Mouse (Mus musculus): ENCODE results near the gene Fbxo2.
"Not testable (repeated sequence)": the region's sequence is repeated elsewhere in the genome, so short reads cannot be mapped to it uniquely, and the experiment has no call there.

Gene Fbxo2

DNA sequence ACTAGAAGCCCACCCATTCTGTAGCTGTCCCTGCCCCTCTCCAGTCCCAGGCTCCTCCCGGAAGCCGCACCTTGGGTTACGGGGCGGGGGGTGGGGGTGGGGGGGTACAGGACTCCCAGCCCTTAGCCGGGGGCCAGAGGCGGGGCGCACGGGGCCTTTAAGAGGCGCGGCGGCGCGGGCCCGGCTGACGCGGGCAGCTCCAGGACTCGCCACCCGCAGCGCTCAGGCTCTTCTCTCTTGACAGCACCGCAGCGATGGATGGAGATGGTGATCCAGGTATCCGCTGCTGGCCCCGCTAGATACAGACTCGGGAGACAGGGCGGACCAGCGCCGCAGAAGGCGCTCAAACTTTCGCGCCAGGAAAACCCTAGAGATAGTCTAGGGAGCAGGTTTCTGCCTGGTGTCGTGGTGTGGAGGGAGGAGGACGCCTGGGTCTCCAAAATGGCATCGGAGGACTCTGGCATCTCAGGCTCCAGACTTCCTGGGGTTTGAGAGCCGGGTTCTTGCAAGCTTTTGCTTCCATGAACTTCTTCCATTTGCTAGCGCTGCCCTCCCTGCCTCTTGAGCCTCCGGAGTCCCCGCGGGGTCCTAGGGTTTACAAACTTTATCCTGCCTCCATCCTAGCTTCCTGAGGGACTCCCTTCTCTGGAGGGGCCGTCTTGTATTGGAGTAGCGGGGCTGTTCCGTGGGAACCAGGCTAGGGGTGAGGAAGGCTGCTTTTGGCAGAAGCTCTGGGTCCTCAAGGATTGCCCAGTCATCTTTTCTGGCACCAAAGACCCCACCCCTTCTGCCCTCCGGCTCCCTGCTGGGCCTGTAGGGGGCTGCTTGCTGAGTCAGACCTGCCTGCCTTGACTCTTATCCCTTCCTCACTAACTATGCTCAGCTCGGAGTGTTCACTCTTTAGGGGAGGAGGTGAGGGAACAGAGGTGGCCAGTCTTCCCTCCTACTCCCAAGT lies at the start of gene Fbxo2, which contains the start of gene Fbxo44:
TSS of gene Fbxo2 (plus strand) at position 186 of the 955 bp plus-strand sequence.
TSS of gene Fbxo44 (minus strand) at position 47 of the 955 bp plus-strand sequence.
- in situ Hi-C loops (cut with MboI, MseI) = loop anchor here (25.0 kb wide), 1 partner anchor 452 kb away; the partner anchor contains the start of gene Masp2

DNA sequence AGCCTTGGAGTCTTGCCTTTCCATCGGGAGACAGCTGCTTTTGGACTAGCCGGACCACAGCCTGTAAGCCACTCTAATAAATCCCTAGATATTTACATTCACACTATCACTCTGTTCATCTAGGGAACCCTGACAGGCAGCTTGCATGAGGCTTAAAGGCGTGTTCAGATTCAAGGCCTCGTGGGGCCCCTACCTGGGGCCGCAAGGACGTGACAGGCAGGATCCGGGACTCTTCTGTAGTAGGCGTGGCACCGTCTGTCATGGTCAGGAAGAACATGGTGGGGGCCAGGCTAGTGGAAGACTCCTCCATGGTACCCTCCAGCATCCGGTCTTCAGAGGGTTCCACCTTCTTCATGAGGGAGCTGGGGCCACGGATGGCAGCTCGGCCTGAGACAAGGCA lies 47.9 kb upstream of the Fbxo2 start:
- in situ Hi-C loops (cut with MboI, MseI) = loop anchor here (5.0 kb wide), 1 partner anchor 60 kb away; no protein-coding TSS in a partner anchor

DNA sequence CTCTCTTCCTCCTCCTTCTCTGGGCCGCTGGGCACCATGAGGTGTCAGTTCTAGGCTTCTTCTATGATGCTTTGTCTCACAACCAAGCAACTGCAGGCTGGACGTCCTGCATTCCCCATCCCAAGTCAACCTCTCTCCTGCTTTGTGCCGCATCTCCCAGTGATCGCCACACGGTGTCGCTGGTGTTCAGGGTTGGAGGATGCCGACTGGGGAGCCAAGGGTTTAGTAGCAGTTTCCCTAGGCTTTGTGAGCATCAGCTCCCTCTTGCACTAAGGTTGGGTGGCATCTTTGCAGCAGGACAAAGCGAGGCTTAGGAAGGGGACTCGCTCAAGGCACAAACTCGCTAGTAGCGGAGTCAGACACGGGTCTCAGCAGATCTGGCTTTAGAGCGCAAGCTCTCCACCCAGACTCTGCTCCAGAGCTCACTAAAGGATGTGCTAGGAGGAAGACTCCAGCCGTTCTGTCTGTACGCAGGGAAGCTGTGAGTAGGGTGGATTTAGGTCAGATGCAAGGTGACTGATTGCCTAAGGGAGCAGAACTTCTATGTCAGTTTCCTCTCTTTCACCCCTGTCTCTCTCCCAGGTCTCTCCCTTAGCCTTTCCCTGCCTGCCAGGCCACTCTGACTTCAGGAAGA lies 45.5 kb upstream of the Fbxo2 start:
- in situ Hi-C loops (cut with MboI, MseI) = loop anchor here (5.0 kb wide), 1 partner anchor 57 kb away; no protein-coding TSS in a partner anchor

DNA sequence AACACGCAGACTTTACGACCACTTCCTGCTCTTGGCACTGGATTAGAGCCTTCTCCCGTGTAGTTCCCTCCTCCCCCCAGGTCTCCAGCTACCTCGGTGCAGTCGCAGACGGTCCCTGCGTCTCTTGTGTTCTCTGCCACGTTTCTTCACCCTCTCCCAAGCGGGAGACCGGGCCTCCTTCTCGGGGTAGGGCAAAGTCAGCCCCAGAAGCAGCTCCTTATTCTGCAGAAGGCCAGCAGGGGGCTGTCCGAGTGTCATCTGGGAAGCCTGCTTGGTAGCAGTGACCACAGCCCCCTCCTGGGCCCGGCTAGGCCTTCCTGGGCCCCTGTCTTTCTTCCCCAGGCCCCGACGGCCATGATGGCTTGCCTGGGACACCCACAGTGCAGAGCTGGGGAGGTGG lies 45.0 kb upstream of the Fbxo2 start:
- in situ Hi-C loops (cut with MboI, MseI) = no loop called here

DNA sequence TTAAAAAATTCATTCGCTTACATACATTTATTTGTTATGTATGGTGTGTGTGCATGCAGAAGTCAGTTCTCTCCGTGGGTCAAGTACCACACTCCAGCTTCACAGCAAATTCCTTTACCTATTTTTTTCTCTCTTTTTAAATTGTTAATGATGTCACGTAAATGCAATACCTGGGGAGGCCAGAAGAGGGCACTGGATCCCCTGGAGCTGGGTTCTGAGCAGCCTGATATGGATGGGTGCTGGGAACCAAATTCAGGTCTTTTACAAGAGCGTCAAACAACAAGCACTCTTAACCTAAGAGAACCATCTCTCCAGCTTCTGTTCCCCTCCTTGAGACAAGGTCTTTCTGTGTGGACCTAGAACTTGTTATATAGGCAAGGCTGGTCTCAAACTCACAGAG lies 43.8 kb upstream of the Fbxo2 start:
- in situ Hi-C loops (cut with MboI, MseI) = no loop called here

DNA sequence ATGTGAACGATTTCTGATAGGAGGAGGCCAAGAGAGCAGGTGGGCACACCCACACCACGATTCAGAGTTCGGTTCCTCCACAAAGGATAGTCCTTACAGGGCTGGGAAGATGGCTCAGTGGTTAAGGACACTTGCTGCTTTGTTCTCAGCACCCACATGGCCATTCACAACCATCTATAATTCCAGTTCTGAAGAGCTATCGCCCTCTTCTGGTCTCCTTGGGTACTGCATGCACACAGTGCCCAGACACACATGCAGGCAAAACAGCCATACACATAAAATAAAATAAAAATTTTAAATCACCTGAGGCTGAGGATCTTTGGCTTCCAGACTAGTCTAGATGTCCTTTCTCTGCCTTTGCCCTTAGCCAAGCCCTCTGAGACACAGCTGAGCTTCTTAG lies 43.0 kb upstream of the Fbxo2 start:
- in situ Hi-C loops (cut with MboI, MseI) = no loop called here

DNA sequence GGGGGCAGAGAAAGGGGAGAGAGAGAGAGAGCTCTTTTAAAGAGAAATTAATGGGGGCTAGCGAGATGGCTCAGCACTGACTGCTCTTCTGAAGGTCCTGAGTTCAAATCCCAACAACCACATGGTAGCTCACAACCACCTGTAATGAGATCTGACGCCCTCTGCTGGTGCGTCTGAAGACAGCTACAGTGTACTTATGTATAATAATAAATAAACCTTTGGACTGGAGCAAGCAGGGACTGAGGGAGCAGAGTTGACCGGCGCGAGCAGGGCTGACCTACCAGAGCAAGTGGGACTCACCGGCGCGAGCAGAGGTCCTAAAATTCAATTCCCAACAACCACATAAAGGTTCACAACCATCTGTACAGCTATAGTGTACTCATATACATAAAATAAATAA lies 40.8 kb upstream of the Fbxo2 start:
- in situ Hi-C loops (cut with MboI, MseI) = not testable (repeated sequence)

DNA sequence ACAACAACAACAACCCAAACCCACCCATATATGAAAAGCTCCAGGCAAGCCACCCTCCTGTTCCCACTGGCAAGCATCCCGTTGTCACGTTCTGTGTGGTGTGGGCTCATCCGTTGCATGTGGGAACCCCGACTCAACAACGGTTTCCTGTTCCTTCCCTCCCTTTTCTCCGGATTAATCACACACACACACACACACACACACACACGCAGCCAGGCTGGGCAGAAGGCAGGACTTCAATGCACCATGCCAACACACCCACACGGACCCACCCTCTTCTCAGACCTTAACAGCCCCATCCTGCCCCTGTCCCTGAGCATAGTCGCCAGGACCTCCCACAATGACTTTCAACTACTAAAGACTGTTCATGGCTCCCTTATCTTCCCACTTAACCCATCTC lies 39.9 kb upstream of the Fbxo2 start:
- in situ Hi-C loops (cut with MboI, MseI) = no loop called here

DNA sequence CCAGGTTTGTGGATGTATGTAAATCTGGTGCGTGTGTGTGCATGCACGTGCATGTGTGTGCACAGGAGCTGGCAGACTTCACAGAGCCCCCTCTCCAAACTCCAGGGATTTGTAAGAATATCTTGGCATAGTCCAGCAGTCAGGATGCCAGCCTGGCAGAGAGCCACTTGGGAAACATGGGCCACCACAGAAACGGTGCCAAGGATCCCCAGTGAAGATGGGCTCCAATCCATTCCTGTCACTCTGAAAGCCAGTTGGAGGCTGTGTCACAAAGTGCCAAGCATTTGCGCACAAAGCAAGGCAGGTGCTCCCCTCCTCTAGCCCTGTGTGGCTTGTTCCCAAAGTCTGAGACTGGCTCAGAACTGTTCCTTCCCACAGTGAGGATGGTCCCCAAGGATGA lies 39.1 kb upstream of the Fbxo2 start:
- in situ Hi-C loops (cut with MboI, MseI) = no loop called here

DNA sequence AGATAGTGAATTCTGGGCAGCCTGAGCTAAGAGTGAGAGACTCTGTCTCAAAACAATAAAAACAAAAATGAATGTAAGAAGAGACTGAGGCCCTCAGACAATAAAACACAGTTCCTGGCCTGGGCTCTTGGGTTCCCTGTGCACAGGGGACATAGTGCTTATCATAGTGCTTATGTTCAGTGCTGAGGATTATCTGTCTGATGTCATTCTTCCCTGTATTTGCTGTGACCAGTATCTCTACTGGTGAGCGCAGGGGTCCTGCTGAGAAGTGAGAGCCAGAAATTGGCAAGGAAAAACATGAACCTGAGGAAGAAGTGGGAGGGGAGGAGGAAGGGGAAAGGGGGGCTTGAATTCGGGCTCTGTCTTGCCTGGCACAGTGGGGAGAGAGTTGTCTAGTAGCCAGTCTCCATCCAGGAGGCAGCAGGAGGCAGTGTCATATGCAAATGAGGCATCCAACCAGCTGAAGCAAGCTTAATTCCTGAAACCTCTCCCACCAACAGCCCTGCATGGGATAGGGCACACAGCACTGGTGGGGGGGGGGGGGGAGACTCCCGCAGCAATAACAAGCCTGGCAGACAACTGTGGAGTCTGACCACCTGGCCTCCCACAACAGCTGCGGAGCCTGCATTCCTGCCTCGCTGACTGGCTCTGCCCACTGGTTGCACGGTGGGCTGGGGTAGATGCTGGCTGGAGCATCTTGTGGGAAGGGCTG lies 38.3 kb upstream of the Fbxo2 start:
- in situ Hi-C loops (cut with MboI, MseI) = no loop called here

DNA sequence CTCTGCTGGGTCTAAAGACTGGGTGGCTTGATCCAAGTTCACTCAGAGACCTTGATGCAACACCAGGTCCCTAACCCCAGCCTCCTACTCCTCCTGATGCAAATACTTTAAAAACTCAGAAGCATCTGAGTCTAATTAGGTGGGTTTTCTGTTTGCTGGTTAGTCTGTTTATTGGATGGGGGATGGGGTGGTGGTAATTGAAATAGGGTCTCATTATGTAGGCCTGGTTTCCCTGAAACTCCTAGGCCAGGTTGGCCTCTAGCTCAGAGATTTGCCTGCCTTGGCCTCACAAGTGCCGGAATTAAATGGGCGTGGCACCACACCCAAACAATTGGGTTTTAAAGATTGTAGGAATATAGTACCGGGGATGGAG lies 37.7 kb upstream of the Fbxo2 start:
- in situ Hi-C loops (cut with MboI, MseI) = no loop called here

DNA sequence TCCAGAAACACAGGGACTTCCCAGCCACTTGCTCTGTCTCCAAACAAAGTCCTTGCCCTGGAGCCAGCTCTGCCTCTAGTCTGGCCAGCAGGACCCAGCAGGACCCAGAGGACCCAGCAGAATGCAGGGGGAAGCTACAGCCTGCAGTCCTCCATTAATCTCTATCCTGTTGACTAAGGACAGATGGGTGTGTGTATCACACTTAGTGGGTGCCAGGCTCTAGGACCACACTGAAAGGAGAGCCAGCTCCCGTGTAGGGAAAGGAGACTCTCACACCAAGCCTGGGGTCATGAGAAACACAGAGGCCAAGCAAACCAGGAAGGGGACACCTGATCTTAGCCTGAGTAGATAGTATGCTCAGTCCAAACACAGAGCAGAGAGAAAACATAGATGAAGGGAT lies 32.2 kb upstream of the Fbxo2 start:
- in situ Hi-C loops (cut with MboI, MseI) = no loop called here

DNA sequence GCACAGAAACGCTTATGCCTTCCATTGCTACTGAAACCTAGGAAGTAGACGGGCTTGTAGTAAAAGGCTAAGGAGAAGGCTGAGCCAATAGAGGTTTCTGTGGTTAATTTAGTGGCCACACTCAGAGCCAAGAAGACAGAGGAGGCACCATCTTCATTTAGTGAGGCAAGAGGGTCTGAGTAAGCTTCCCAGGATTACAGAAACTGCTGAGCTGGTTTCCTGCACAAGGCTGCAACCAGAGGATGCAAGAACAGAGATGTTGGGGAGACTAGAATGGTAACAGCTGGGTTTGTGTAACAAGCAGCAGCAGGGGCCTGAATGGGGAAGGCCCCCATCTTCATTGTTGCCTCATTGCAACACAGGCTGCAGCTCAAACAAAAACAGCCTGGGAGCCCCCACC lies 31.7 kb upstream of the Fbxo2 start:
- in situ Hi-C loops (cut with MboI, MseI) = no loop called here

DNA sequence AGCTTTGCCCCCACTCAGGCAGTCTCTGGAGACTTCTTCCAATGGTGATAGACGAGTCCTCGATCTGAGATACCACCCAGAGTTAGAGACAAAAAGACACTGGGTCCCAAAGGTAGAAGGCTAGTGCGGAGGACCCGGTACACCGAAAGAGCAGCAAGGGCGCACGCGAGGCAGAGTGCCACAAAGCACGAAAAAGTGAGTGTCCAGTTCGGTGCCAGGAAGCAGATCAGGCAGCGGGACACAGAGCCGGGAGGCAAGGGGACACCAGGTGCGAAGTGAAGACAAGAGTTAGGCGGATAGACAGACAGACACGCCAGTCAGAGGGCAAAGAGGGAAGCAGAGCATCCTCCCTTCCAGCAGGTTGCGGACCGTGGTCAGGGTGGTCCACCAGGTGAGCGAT lies 30.3 kb upstream of the Fbxo2 start, which contains the start of gene Mad2l2:
TSS of gene Mad2l2 (plus strand) at position 252 of the 400 bp plus-strand sequence.
- in situ Hi-C loops (cut with MboI, MseI) = no loop called here

DNA sequence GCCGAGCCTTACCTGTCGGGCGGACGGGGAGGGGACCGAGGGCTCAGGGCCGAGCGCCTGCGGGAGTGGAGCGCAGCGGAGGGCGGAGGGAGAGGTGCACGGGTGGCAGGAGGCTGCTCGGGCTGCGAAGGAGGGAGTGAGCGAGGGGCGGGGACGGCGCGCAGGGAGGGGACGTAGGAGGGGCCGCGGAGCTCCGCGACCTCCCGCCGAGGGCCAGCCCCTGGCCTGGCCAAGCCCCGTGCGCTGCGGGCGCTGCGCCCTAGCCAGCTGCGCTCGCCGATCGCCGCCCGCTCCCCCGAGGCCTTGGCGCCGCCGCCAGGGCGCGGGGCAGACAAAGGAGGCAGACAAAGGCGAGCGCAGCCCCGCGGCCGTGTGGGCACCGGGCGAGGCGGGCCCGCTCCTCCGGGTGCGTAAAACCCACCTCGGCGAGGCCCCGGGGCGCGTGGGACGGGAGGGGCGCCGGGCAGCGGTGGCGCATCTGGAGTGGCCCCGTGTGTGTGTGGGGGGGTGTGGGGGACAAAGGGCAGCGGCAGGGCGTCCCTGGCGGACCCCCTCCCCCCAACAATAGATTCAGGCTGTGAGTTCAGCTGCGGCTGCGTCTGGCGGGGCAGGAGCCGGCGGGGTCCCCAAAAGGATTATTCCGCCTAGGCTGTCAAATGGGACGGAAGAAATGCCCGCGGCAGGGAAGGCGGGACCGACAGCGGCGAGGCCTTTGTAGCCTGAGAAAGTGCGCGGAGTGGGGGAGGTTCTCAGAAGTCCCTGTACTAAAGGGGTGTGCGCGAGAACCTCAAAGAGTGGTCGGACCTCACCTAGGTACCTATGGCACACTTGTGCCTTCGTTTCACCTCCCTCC lies 29.6 kb upstream of the Fbxo2 start, which contains the start of gene Draxin:
TSS of gene Draxin (minus strand) at position 138 of the 853 bp plus-strand sequence.
- in situ Hi-C loops (cut with MboI, MseI) = no loop called here

DNA sequence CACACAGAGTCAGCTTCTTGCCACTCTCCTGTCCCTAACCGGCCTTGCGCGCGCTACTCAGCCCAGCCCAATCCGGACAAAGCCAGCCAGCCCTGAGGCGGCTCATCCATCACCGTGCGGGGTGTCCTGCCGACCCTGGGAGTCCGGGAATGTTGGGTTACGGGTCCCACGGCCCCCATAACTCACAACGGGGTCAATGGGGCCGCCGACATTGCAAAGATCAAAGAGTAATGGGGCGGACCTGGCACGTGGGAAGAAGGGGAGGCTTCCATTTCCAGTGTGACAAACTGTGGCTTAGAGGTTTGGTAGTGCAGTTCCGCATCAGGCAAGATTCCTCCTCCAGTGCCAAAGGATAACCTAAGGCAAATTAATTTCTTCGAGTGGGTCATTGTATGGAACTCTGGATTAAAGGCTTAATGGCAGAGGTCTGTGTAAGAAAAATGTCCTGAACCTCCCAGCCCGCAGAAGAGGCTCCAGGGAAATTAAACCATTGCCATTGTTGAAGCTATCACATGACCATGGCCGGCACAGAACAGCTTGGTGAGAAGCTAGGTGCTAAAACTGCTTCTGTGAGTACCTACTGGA lies 28.8 kb upstream of the Fbxo2 start:
- in situ Hi-C loops (cut with MboI, MseI) = no loop called here

DNA sequence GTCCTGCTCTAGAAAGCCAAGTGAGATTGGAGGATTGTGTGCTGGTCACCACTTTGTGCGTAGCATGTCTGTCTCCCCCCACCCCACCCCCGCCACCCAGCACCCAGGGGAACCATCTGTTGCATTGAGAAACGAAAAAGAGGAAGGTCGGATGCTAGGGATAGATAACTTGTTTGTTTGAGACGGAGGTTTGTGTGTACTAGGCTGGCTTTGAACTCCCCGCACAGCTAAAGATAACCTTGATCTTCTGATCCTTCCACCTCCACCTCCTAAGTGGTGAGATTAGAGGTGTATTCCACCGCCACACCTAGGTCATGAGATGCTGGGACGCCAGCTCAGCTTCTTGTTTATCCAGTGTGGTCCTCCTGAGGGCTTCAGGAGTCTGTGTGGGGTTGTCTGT lies 25.4 kb upstream of the Fbxo2 start:
- in situ Hi-C loops (cut with MboI, MseI) = no loop called here

DNA sequence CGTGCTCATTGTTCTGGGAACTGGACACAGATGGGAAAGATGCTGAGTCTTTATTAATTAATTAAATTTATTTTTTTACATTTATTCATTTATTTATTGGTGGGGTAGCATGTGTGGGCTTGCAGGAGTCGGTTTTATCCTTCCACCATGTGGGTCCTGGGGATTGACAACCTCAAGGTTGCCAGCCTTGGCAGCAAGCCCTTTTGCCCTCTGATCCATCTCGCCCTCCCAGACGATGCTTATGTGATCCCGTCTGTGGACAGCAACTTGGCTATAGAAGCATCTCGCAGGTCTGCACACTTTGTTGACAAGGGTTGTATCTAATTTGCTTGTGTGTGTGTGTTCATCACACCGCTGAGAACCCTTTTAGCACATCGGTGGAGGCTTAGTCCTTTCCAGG lies 22.9 kb upstream of the Fbxo2 start:
- in situ Hi-C loops (cut with MboI, MseI) = no loop called here

DNA sequence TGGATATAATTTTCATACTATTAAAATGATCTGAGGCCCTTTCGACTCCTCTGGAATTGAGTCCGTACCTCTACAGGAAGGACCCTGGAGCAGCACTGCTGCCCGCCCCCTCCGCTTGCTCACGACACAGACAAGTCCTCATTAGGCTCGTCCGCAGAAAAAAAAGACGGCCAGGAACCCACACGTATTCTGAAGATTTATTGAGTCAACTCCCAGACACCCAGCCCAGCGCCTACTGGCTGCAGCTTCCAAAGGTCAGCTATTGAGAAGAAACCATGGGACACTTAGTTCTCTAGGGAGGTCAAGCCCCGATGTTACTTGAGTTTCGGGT lies 20.7 kb upstream of the Fbxo2 start:
- in situ Hi-C loops (cut with MboI, MseI) = no loop called here

DNA sequence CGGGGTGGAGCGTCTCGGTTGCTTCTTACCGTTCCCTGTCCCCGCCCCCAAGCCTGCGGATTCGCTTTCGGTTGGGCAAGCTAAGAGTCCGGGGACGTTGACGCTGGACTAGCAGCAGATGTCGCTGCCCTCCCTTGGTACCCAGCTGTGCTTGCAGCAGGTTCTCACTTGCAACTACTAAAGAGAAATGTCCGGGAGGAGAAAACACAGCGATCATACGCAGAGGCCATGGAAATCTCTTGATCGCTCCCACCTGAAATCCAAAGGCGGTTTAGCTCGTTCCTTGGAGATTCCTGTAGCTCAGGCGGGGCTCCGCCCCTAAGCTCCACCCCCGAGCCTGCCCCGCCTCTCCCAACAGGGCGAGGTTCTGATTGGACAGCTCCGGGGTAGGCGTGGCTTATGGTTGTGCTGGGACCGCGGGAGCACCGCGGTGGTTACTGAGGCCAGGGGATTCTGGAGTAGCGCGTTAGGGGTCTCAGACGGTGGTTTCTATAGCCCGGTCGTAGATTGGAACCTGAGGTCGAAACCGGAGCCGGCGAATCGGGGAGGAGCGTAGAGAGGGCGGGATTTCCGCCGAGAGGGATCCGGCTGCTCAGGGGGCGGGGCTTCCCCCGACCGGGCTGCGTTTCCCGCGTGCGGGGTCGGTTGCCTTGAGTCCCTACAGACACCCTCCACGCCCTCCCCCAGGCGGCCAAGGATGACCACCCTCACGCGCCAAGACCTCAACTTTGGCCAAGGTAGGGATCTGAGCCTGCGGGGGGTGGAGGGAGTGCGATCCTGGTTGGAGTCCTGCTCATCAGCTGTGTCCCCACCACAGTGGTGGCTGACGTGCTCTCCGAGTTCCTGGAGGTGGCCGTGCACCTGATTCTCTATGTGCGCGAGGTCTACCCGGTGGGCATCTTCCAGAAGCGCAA lies 20.1 kb upstream of the Fbxo2 start:
- in situ Hi-C loops (cut with MboI, MseI) = no loop called here
